Mouse (Mus musculus) forebrain, embryonic 13.5 days (tissue): Measurements from ENCODE around the gene Dvl1. TPM values are rescaled to one million over a fixed set of nuclear protein-coding genes. Genes with fewer than 3 reads are reported as not detected.

Source experiments
- ATAC-seq: fragments of 200-750 bp; cut with Nextera tagmentation; 2 replicates; pipeline ENCODE4 v1.8.0; 2017
- H3K27ac ChIP-seq: fragments of 300-500 bp; sonication (generic); 2 replicates; pipeline ENCODE4 v1.5.1; 2015; ENCODE audit warnings: inconsistent platforms, mild to moderate bottlenecking, moderate library complexity
- H3K27me3 ChIP-seq: fragments of 300-500 bp; sonication (generic); 2 replicates; pipeline ENCODE4 v1.6.1; 2015; ENCODE audit warnings: mild to moderate bottlenecking, inconsistent platforms
- H3K36me3 ChIP-seq: fragments of 300-500 bp; sonication (generic); 2 replicates; pipeline ENCODE4 v1.6.1; 2015; ENCODE audit warnings: mild to moderate bottlenecking, inconsistent platforms; ENCODE audit not compliant: poor library complexity, severe bottlenecking
- H3K4me1 ChIP-seq: fragments of 300-500 bp; sonication (generic); 2 replicates; pipeline ENCODE4 v1.6.1; 2015; ENCODE audit warnings: inconsistent platforms
- H3K4me2 ChIP-seq: fragments of 300-500 bp; sonication (generic); 2 replicates; pipeline ENCODE4 v1.6.1; 2015; ENCODE audit warnings: inconsistent platforms, mild to moderate bottlenecking, moderate library complexity
- H3K4me3 ChIP-seq: fragments of 300-500 bp; sonication (generic); 2 replicates; pipeline ENCODE4 v1.5.1; 2015; ENCODE audit warnings: mild to moderate bottlenecking, inconsistent platforms
- H3K9ac ChIP-seq: fragments of 300-500 bp; sonication (generic); 2 replicates; pipeline ENCODE4 v1.6.1; 2015; ENCODE audit warnings: mild to moderate bottlenecking, inconsistent platforms
- H3K9me3 ChIP-seq: fragments of 300-500 bp; sonication (generic); replicated peaks from 2 replicates; pipeline ENCODE4 v1.6.1; 2016; ENCODE audit warnings: inconsistent platforms
- WGBS: fragments of 180-500 bp; shearing (Covaris S2); methylation state at CpG from one replicate; pipeline ENCODE4 v1.1.7; 2015; 5-methylcytosine and 5-hydroxymethylcytosine counted together
- polyA plus RNA-seq: library from polyadenylated mRNA; unstranded; fragments of >200 nt; fragmentation: Nextera tagmentation; extraction: Ambion mirVana; gene quantifications from 2 replicates; pipeline ENCODE4 v1.2.1, GENCODE M21; 2015

Dvl1 gene
- polyA plus RNA-seq, 1 experiment from 2014 or later, result 7.2 TPM

- H3K9ac ChIP-seq, result no peak overlapping the region
- WGBS, result 97% methylated on average over 12 of the region's 12 CpGs
- no peaks in the 10 kb centered on the region for H3K9me3 ChIP-seq
- peaks cover 8% of the 10 kb centered on the region for H3K4me1 ChIP-seq
- no peaks in the 10 kb centered on the region for H3K27me3 ChIP-seq
- H3K27ac ChIP-seq, result no peak overlapping the region
- no peak overlapping the region for H3K4me2 ChIP-seq
- no peak overlapping the region for H3K4me3 ChIP-seq
- H3K36me3 ChIP-seq, result peaks cover 80% of the 10 kb centered on the region
- ATAC-seq, result no peak
Observed at GRCm38 (mm10) chr4:155856071-155856470, 8.9 kb downstream of the Dvl1 start.

- Histone ChIP-seq H3K4me2 (no peak overlapping the region), H3K27me3 (no peaks in the 10 kb centered on the region), H3K4me1 (peaks cover 6% of the 10 kb centered on the region), H3K9ac (no peak overlapping the region), H3K4me3 (no peak overlapping the region), H3K27ac (no peak overlapping the region), H3K36me3 (peaks cover 88% of the 10 kb centered on the region), H3K9me3 (no peaks in the 10 kb centered on the region)
- no peak for ATAC-seq
- WGBS, result 75% methylated on average over 3 of the region's 3 CpGs
Observed at GRCm38 (mm10) chr4:155856881-155857280, 9.7 kb downstream of the Dvl1 start.

GRCm38 (mm10) chr4:155859318-155859717 is 12.1 kb downstream of the Dvl1 start:
- Histone ChIP-seq H3K9me3 (no peaks in the 10 kb centered on the region), H3K27me3 (no peaks in the 10 kb centered on the region), H3K36me3 (peaks cover 85% of the 10 kb centered on the region), H3K4me2 (no peak overlapping the region), H3K4me1 (no peaks in the 10 kb centered on the region), H3K4me3 (no peak overlapping the region), H3K27ac (no peak overlapping the region), H3K9ac (no peak overlapping the region)
- WGBS, result 33% methylated on average over 13 of the region's 13 CpGs
- ATAC-seq, result no peak

- Histone ChIP-seq H3K27ac (no peak overlapping the region), H3K4me3 (no peak overlapping the region), H3K9me3 (no peaks in the 10 kb centered on the region), H3K27me3 (no peaks in the 10 kb centered on the region), H3K36me3 (peaks cover 81% of the 10 kb centered on the region), H3K4me2 (no peak overlapping the region), H3K9ac (no peak overlapping the region), H3K4me1 (no peaks in the 10 kb centered on the region)
- ATAC-seq, result no peak
- 90% methylated on average over 7 of the region's 7 CpGs for WGBS
Observed at GRCm38 (mm10) chr4:155861787-155862186, 14.6 kb downstream of the Dvl1 start.

- no peak within 1 kb of the TSS for H3K27ac ChIP-seq
- peaks cover 71% of the 10 kb centered on the region for H3K36me3 ChIP-seq
- no peak within 1 kb of the TSS for H3K9ac ChIP-seq
- no peaks in the 10 kb centered on the region for H3K9me3 ChIP-seq
- no peak within 1 kb of the TSS for H3K4me2 ChIP-seq
- H3K4me1 ChIP-seq, result peaks cover 3% of the 10 kb centered on the region; the same call in 1 of the 2 replicates
- ATAC-seq, result no peak
- no peaks in the 10 kb centered on the region for H3K27me3 ChIP-seq
- no peak within 1 kb of the TSS for H3K4me3 ChIP-seq
- 86% methylated on average over 5 of the region's 5 CpGs for WGBS
Observed at GRCm38 (mm10) chr4:155863001-155863400, 15.8 kb downstream of the Dvl1 start, which contains the start of gene Tas1r3. Gene Tas1r3 (minus strand): TSS chr4:155863362.

- H3K4me1 ChIP-seq, result peaks cover 29% of the 10 kb centered on the region
- WGBS, result 11% methylated on average over 22 of the region's 22 CpGs
- H3K27ac ChIP-seq, result peak overlapping the region; percentile 61; the same call in 1 of the 2 replicates
- peak overlapping the region; percentile 82 for H3K4me2 ChIP-seq
- H3K36me3 ChIP-seq, result peaks cover 49% of the 10 kb centered on the region
- peak overlapping the region; percentile 89 for H3K9ac ChIP-seq
- no peaks in the 10 kb centered on the region for H3K9me3 ChIP-seq
- no peaks in the 10 kb centered on the region for H3K27me3 ChIP-seq
- H3K4me3 ChIP-seq, result peak overlapping the region; percentile 79
- no peak; the same call in none of the 2 replicates for ATAC-seq
Observed at GRCm38 (mm10) chr4:155868614-155869298, 21.6 kb downstream of the Dvl1 start.

- H3K27me3 ChIP-seq, result no peaks in the 10 kb centered on the region
- ATAC-seq, result peak; percentile 98
- under 1% methylated on average over 63 of the region's 63 CpGs for WGBS
- H3K4me3 ChIP-seq, result peak within 1 kb of the TSS; percentile 79
- peak within 1 kb of the TSS; percentile 61 for H3K27ac ChIP-seq
- H3K36me3 ChIP-seq, result peaks cover 54% of the 10 kb centered on the region
- no peaks in the 10 kb centered on the region for H3K9me3 ChIP-seq
- H3K9ac ChIP-seq, result peak within 1 kb of the TSS; percentile 89
- peak within 1 kb of the TSS; percentile 82 for H3K4me2 ChIP-seq
- peaks cover 29% of the 10 kb centered on the region for H3K4me1 ChIP-seq
Observed at GRCm38 (mm10) chr4:155869317-155870033, 22.3 kb downstream of the Dvl1 start, which contains the start of the genes Cptp and Ints11. Gene Cptp (minus strand): TSS chr4:155869440. Gene Ints11 (plus strand): TSS chr4:155869546.

GRCm38 (mm10) chr4:155871404-155871803 is 24.2 kb downstream of the Dvl1 start:
- peaks cover 55% of the 10 kb centered on the region for H3K36me3 ChIP-seq
- 0 out of 2 replicates have a peak overlapping the region, but pooled peaks have one; percentile 18 for H3K9ac ChIP-seq
- no peak overlapping the region for H3K4me2 ChIP-seq
- no peaks in the 10 kb centered on the region for H3K27me3 ChIP-seq
- no peaks in the 10 kb centered on the region for H3K9me3 ChIP-seq
- peak overlapping the region; percentile 6; the same call in 1 of the 2 replicates for H3K4me3 ChIP-seq
- peaks cover 29% of the 10 kb centered on the region for H3K4me1 ChIP-seq
- ATAC-seq, result no peak
- H3K27ac ChIP-seq, result no peak overlapping the region
- WGBS, result 93% methylated on average over 7 of the region's 7 CpGs

- H3K36me3 ChIP-seq, result peaks cover 58% of the 10 kb centered on the region
- WGBS, result 84% methylated on average over 3 of the region's 3 CpGs
Observed at GRCm38 (mm10) chr4:155883587-155883986, 36.4 kb downstream of the Dvl1 start.

GRCm38 (mm10) chr4:155886330-155886729 is 39.1 kb downstream of the Dvl1 start:
- Histone ChIP-seq H3K4me3 (no peak overlapping the region), H3K27ac (no peak overlapping the region), H3K9ac (no peak overlapping the region), H3K4me1 (peaks cover 21% of the 10 kb centered on the region), H3K36me3 (peaks cover 60% of the 10 kb centered on the region), H3K4me2 (no peak overlapping the region), H3K9me3 (no peaks in the 10 kb centered on the region), H3K27me3 (no peaks in the 10 kb centered on the region)
- WGBS, result 93% methylated on average over 5 of the region's 5 CpGs
- ATAC-seq, result no peak

More at GRCm38 (mm10) chr4:155883587-155883986, 36.4 kb downstream of the Dvl1 start:
- no peak overlapping the region for H3K9ac ChIP-seq
- H3K27ac ChIP-seq, result no peak overlapping the region
- H3K9me3 ChIP-seq, result no peaks in the 10 kb centered on the region
- no peaks in the 10 kb centered on the region for H3K27me3 ChIP-seq
- no peaks in the 10 kb centered on the region for H3K4me1 ChIP-seq
- no peak for ATAC-seq
- no peak overlapping the region for H3K4me2 ChIP-seq
- H3K4me3 ChIP-seq, result no peak overlapping the region

- H3K9ac ChIP-seq, result no peak overlapping the region
- no peaks in the 10 kb centered on the region for H3K9me3 ChIP-seq
- H3K36me3 ChIP-seq, result peaks cover 58% of the 10 kb centered on the region
- ATAC-seq, result no peak
- 89% methylated on average over 10 of the region's 10 CpGs for WGBS
- no peak overlapping the region for H3K4me3 ChIP-seq
- no peak overlapping the region for H3K27ac ChIP-seq
- no peak overlapping the region for H3K4me2 ChIP-seq
- H3K4me1 ChIP-seq, result peaks cover 22% of the 10 kb centered on the region
- H3K27me3 ChIP-seq, result no peaks in the 10 kb centered on the region
Observed at GRCm38 (mm10) chr4:155887674-155888073, 40.5 kb downstream of the Dvl1 start.

- H3K9ac ChIP-seq, result no peak overlapping the region
- H3K4me3 ChIP-seq, result 0 out of 2 replicates have a peak overlapping the region, but pooled peaks have one; percentile 0
- H3K36me3 ChIP-seq, result peaks cover 54% of the 10 kb centered on the region
- no peak overlapping the region for H3K27ac ChIP-seq
- no peaks in the 10 kb centered on the region for H3K27me3 ChIP-seq
- H3K4me2 ChIP-seq, result no peak overlapping the region
- ATAC-seq, result no peak
- 94% methylated on average over 9 of the region's 9 CpGs for WGBS
- no peaks in the 10 kb centered on the region for H3K9me3 ChIP-seq
- H3K4me1 ChIP-seq, result peaks cover 27% of the 10 kb centered on the region
Observed at GRCm38 (mm10) chr4:155888181-155888580, 41.0 kb downstream of the Dvl1 start.
